Mouse (Mus musculus): ENCODE results near the gene Ager.
A peak's percentile ranks its signal among the peaks of the same experiment; 100 is the strongest.

Ager gene

GRCm38 (mm10) chr17:34585877-34586771 lies 11.5 kb upstream of the Ager start:
- DNase-seq (ENCODE audit: low spot score): peak; percentile 72

GRCm38 (mm10) chr17:34586796-34587422 lies 10.8 kb upstream of the Ager start:
- DNase-seq (ENCODE audit: low spot score): peak; percentile 96

DNA sequence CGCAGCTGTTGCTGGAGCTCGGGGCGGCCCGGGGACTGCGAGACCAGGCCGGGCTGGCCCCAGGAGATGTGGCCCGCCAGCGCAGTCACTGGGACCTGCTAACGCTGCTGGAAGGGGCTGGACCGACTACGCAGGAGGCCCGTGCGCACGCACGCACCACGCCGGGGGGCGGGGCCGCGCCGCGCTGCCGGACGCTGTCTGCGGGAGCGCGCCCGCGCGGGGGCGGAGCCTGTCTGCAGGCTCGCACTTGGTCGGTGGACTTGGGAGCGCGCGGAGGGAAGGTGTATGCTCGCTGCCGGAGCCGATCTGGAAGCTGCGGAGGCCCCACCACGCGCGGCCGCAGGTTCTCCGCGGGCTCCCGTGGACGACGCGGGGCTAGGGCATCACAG lies 10.2 kb upstream of the Ager start:
- DNase-seq (ENCODE audit: low spot score): peak; percentile 95

DNA sequence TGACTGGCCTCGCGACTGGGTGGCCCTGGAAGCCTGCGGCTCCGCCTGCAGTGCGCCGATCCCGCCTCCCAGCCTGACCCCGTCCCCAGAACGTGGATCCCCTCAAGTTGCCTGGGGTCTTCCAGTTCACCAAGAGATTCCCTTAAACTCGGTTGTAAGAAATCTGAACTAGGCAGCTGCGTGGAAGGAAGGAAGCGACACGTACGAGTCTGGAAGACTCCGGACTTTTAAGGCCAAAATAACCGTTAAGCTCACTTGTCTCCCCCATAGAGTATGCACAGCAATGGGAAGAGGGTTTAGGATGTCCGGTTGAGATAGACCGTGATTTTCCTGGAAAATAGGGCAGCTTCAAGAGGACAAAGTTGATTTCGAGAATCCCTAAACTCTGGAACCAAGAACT lies 9.8 kb upstream of the Ager start:
- no peak for DNase-seq (ENCODE audit: low spot score)

GRCm38 (mm10) chr17:34588767-34589166 lies 8.9 kb upstream of the Ager start:
- DNase-seq (ENCODE audit: low spot score): no peak

- no peak for DNase-seq (ENCODE audit: low spot score)
Measured at GRCm38 (mm10) chr17:34589206-34589605, 8.5 kb upstream of the Ager start.

DNA sequence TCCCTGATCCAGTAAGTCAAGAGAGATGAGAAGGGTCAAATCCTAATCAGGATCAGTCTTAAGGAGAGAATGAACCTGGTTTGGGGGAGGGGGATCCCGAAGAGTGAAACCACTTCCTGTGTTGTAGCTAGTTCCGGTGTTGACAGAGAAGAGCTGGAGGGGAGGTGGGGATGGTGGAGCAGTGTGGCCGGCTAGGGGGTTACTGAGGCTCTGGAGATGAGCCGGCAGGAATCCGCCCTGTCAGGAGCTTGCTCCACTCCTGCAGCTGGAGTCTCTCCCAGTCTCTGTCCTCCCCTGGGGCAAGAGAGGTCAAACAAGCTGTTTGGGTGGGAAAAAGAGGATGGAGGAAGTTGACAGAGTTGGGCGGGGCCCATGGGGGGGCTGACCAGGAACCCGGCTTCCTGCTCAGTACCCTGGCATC lies 8.0 kb upstream of the Ager start, which contains the start of gene Gpsm3:
TSS of gene Gpsm3 (plus strand) at position 126 of the 421 bp plus-strand sequence.
- DNase-seq (ENCODE audit: low spot score): peak; percentile 33

DNA sequence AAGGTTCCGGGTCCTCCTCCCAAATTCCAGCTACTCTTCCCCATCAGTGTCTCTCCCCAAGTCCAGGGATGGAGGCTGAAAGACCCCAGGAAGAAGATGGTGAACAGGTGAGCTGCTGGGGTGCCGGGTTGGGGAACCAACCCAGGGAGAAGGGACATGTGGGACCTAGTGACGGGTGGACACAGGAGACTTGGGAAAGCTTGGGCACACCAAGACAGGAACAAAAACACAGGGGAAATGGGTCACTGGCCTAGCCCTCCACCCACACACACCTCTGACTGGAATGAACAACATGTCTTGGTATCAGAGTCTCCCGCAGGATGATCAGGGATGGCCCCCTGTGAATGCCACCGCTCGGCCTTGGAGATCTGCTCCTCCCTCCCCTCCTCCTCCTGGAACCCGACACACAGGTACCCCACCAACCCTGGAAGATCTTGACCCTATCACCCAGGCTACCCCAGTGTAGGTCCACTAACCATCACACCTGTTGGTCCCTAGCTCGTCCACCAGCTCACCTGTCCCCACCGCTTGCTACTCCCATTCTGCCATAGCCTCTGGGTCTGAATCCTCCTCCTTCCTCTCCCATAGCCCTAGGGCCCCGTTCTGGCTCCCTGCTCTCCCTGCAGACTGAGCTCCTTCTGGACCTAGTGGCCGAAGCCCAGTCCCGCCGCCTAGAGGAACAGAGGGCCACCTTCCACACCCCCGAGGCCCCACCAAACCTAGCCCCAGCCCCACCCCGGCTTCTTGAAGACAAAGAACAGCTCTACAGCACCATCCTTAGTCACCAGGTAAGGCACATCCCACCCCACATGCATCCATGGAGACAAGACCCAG lies 7.3 kb upstream of the Ager start:
- no peak for DNase-seq (ENCODE audit: low spot score)

DNA sequence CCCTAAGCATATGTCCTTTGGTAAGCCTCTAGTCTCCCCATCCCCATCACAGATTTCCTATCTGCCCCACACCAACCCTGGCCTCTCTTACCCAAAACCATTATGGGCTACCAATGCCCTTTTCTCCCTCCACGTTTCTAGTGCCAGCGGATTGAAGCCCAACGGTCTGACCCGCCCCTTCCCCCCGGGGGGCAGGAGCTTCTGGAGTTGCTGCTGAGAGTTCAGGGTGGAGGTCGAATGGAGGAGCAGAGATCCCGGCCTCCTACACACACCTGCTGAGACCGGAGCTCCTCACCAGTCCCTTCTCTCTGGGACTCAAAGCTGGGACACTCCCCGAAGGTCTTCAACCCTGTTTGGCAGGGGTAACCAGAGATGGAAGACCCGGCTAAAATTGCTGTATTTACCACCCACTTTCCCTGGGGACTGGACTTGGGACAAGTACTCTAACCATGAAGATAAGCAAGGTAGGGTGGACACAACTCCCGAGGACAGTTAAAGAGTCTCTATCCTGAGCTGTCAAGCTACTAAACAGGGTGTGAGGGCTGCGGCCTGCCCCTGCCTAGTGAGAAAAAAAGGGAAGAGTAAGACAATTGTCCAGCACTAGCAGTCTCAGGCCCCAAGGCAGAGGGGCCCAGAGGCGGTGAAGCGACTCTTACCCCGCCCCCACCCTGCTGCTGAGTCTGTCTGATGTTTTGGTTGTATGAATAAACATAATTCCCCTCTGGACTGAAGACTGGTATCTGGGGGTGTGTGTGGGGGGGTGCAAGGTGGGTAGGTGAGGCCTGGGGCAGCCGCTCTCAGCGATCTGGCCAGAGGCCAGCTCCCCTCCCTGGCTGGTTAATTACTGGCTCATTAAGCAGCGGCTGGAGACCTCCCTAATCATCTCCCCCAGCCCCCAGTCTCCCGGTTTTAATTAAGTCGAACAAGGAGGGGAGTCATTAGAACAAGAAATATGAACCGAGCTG lies 6.4 kb upstream of the Ager start, which contains the start of gene Pbx2:
TSS of gene Pbx2 (plus strand) at position 238 of the 965 bp plus-strand sequence.
- peak; percentile 65 for DNase-seq (ENCODE audit: low spot score)

DNA sequence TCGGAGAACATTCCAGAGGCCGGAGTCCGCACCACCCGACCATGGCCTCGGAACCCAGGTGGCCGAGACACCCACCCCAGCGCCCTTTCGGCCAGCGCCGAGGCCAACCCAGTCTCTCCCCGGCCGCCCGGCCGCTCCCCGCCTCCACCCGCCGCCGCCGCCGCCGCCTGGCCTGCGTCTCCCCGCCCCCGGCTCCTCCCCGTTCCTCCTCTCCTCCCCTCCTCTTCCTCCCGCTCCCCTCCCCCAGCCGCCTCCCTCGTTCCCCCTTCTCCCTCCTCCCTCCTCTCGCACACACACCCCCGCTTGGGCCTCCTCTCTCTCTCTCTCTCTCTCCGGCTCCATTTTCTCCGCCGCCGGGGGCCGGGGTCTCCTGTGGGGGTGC lies 5.7 kb upstream of the Ager start:
- DNase-seq (ENCODE audit: low spot score): peak; percentile 88

- DNase-seq (ENCODE audit: low spot score): peak; percentile 75
Measured at GRCm38 (mm10) chr17:34592581-34593549, 4.8 kb upstream of the Ager start.

GRCm38 (mm10) chr17:34593752-34594525 lies 3.7 kb upstream of the Ager start:
- DNase-seq (ENCODE audit: low spot score): peak; percentile 53

DNA sequence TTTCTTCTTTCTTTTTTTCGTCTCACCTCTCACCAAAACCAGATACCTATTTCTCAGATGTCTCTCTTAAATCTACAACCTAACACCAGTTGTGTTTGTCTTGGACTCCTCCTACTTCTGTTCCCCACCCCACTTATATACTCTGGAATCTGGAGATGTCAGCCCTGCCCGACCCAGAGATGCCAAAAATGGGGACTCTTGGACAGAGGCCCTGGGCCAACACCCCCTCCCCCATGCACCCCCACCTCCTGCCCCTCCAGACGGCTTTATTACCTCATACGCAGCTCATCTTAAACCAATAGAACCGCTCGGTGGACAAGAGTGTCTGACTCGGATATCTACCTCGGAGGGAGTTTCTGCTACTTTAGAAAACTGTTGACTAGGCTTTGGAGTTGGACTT lies 1.6 kb upstream of the Ager start:
- no peak for DNase-seq (ENCODE audit: low spot score)

GRCm38 (mm10) chr17:34599891-34600290 lies 2.2 kb downstream of the Ager start:
- DNase-seq (ENCODE audit: low spot score): no peak

GRCm38 (mm10) chr17:34601796-34602195 lies 4.1 kb downstream of the Ager start:
- no peak for DNase-seq (ENCODE audit: low spot score)

DNA sequence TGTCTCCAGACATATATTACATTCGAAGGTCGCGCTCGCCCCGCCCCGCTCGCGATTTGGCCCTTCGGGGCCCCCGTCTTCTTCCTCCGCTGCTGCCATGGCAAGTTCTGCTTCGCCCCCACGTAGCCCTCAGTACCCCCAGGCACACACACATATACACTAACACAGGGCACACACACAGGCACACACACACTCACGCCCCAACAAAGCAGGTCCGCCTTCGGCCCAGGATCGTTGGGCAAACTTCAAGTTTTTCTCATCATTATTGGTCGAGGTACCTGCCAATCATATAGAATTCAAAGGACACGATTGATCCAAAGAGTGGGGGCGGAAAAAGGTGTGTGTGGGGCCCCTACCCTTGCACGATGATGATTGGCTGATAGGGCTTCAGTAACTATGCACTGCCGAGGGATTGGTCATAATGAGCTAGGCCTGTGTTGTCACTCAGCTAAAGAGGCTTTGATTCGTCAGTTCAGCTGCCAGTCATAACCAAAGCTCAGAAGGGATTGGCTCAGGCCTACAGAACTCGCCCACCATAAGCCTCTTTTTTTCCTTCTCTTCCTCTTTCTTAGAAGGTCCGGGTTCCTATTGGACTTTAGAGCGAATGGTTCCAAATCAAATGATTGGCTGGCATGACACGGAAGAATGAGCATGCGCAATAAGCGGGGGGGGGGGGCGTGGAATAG lies 5.9 kb downstream of the Ager start, which contains the start of gene Rnf5:
TSS of gene Rnf5 (minus strand) at position 316 of the 686 bp plus-strand sequence.
- peak; percentile 100 for DNase-seq (ENCODE audit: low spot score)

DNA sequence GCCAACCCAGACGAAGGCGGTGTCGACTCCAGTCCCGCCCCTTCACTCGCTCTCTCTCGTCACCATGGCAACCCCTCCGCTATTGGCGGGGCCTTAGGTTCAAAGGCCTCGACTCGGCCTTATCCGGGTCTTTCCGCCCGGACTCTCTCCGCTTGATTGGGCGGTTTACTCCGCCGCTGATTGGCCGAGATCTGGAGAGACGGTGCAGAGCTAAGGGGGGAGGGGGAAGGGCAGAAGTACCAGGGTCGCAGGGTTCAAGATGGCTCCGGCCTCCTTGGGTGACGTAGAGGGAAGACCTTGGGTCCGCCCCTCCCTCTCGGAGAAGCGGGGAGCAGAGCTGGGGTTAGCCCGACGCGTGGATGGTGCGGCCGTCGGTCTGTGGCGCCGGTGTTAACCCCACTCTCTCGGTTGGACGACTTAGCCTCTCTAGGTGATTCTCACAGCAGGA lies 6.4 kb downstream of the Ager start, which contains the start of gene Agpat1:
TSS of gene Agpat1 (plus strand) at position 202 of the 448 bp plus-strand sequence.
- DNase-seq (ENCODE audit: low spot score): peak; percentile 99
